Mouse (Mus musculus): ENCODE results near the gene Gsdma. TPM values are rescaled to one million over a fixed set of nuclear protein-coding genes. Genes with fewer than 3 reads are reported as not detected.
"Not testable (repeated sequence)": the region's sequence is repeated elsewhere in the genome, so short reads cannot be mapped to it uniquely, and the experiment has no call there.

Gsdma gene
- polyA plus RNA-seq, 1 experiment from 2014 or later: not detected

GRCm38 (mm10) chr11:98646459-98646858 is 17.7 kb upstream of the Gsdma start, which contains the start of gene Gsdma2:
Gene Gsdma2, plus strand, starts transcription at chr11:98646759.
- H3K9me3 ChIP-seq: no peaks in the 10 kb centered on the region
- no peak within 1 kb of the TSS for H3K9ac ChIP-seq

GRCm38 (mm10) chr11:98655076-98655475 is 9.1 kb upstream of the Gsdma start:
- ATAC-seq (ENCODE audit: low FRiP score, low read depth); H3K4me1 ChIP-seq; H3K9me3 ChIP-seq; H3K4me3 ChIP-seq; H3K27me3 ChIP-seq (replicated peaks); H3K4me2 ChIP-seq (replicated peaks); H3K9ac ChIP-seq; H3K36me3 ChIP-seq; H3K27ac ChIP-seq: not testable (repeated sequence)
- 12% methylated on average over 7 of the region's 7 CpGs for WGBS

More at GRCm38 (mm10) chr11:98646459-98646858, 17.7 kb upstream of the Gsdma start, which contains the start of gene Gsdma2:
- Histone ChIP-seq H3K36me3 (no peaks in the 10 kb centered on the region), H3K27me3 (replicated peaks) (no peaks in the 10 kb centered on the region), H3K4me3 (no peak within 1 kb of the TSS), H3K4me1 (no peaks in the 10 kb centered on the region), H3K27ac (no peak within 1 kb of the TSS), H3K4me2 (replicated peaks) (no peak within 1 kb of the TSS)
- ATAC-seq (ENCODE audit: low FRiP score, low read depth): no peak
- WGBS: 69% methylated on average over 2 of the region's 2 CpGs

- no peak overlapping the region; the same call in 1 of the 2 replicates for H3K27ac ChIP-seq
- no peaks in the 10 kb centered on the region for H3K9me3 ChIP-seq
- H3K27me3 ChIP-seq (replicated peaks): no peaks in the 10 kb centered on the region; the same call in 1 of the 2 replicates
- no peak overlapping the region for H3K9ac ChIP-seq
- H3K4me3 ChIP-seq: no peak overlapping the region
- peak overlapping the region; percentile 36; the same call in 1 of the 2 replicates for H3K4me2 ChIP-seq (replicated peaks)
- 8% methylated on average over 6 of the region's 6 CpGs for WGBS
- no peak for ATAC-seq (ENCODE audit: low FRiP score, low read depth)
- no peaks in the 10 kb centered on the region for H3K36me3 ChIP-seq
- no peaks in the 10 kb centered on the region for H3K4me1 ChIP-seq
Measured at GRCm38 (mm10) chr11:98660517-98660916, 3.6 kb upstream of the Gsdma start.

GRCm38 (mm10) chr11:98668984-98669383 is 4.8 kb downstream of the Gsdma start:
- WGBS: 66% methylated on average over 2 of the region's 2 CpGs
- no peaks in the 10 kb centered on the region for H3K4me1 ChIP-seq
- no peak for ATAC-seq (ENCODE audit: low FRiP score, low read depth)
- no peak overlapping the region for H3K4me2 ChIP-seq (replicated peaks)
- H3K36me3 ChIP-seq: no peaks in the 10 kb centered on the region
- H3K4me3 ChIP-seq: no peak overlapping the region
- H3K27me3 ChIP-seq (replicated peaks): peaks cover 8% of the 10 kb centered on the region
- no peak overlapping the region for H3K27ac ChIP-seq
- H3K9me3 ChIP-seq: no peaks in the 10 kb centered on the region
- no peak overlapping the region for H3K9ac ChIP-seq

- H3K27me3 ChIP-seq (replicated peaks): peaks cover 8% of the 10 kb centered on the region
- H3K9ac ChIP-seq: no peak overlapping the region
- ATAC-seq (ENCODE audit: low FRiP score, low read depth): no peak
- no peak overlapping the region for H3K27ac ChIP-seq
- H3K9me3 ChIP-seq: no peaks in the 10 kb centered on the region
- H3K4me1 ChIP-seq: no peaks in the 10 kb centered on the region
- no peaks in the 10 kb centered on the region for H3K36me3 ChIP-seq
- no peak overlapping the region for H3K4me3 ChIP-seq
- WGBS: 78% methylated on average over 3 of the region's 3 CpGs
- no peak overlapping the region for H3K4me2 ChIP-seq (replicated peaks)
Measured at GRCm38 (mm10) chr11:98671284-98671815, 7.2 kb downstream of the Gsdma start.

GRCm38 (mm10) chr11:98671857-98672256 is 7.7 kb downstream of the Gsdma start:
- Histone ChIP-seq H3K4me2 (replicated peaks) (no peak overlapping the region), H3K9ac (no peak overlapping the region), H3K27me3 (replicated peaks) (peaks cover 8% of the 10 kb centered on the region), H3K4me3 (no peak overlapping the region), H3K36me3 (no peaks in the 10 kb centered on the region), H3K27ac (no peak overlapping the region), H3K4me1 (no peaks in the 10 kb centered on the region), H3K9me3 (no peaks in the 10 kb centered on the region)
- 68% methylated on average over 5 of the region's 5 CpGs for WGBS
- ATAC-seq (ENCODE audit: low FRiP score, low read depth): no peak

GRCm38 (mm10) chr11:98672482-98672881 is 8.3 kb downstream of the Gsdma start:
- no peak overlapping the region for H3K4me2 ChIP-seq (replicated peaks)
- no peak for ATAC-seq (ENCODE audit: low FRiP score, low read depth)
- H3K9me3 ChIP-seq: no peaks in the 10 kb centered on the region
- no peak overlapping the region for H3K9ac ChIP-seq
- H3K27me3 ChIP-seq (replicated peaks): peaks cover 7% of the 10 kb centered on the region
- H3K27ac ChIP-seq: no peak overlapping the region
- 87% methylated on average over 5 of the region's 5 CpGs for WGBS
- no peaks in the 10 kb centered on the region for H3K36me3 ChIP-seq
- H3K4me1 ChIP-seq: no peaks in the 10 kb centered on the region
- no peak overlapping the region for H3K4me3 ChIP-seq

GRCm38 (mm10) chr11:98673136-98673535 is 9.0 kb downstream of the Gsdma start:
- H3K9me3 ChIP-seq; H3K4me3 ChIP-seq; ATAC-seq (ENCODE audit: low FRiP score, low read depth); H3K36me3 ChIP-seq; H3K4me1 ChIP-seq; H3K9ac ChIP-seq; H3K27ac ChIP-seq; H3K27me3 ChIP-seq (replicated peaks): not testable (repeated sequence)
- H3K4me2 ChIP-seq (replicated peaks): peak overlapping the region; percentile 36; the same call in 1 of the 2 replicates
- 6% methylated on average over 6 of the region's 7 CpGs for WGBS

- Histone ChIP-seq H3K9ac (no peak overlapping the region), H3K4me1 (no peaks in the 10 kb centered on the region), H3K27ac (no peak overlapping the region), H3K4me3 (no peak overlapping the region), H3K36me3 (no peaks in the 10 kb centered on the region), H3K9me3 (no peaks in the 10 kb centered on the region), H3K4me2 (replicated peaks) (no peak overlapping the region), H3K27me3 (replicated peaks) (no peaks in the 10 kb centered on the region; the same call in 1 of the 2 replicates)
- WGBS: 54% methylated on average over 7 of the region's 7 CpGs
- ATAC-seq (ENCODE audit: low FRiP score, low read depth): no peak
Measured at GRCm38 (mm10) chr11:98675829-98676363, 11.7 kb downstream of the Gsdma start.

- no peak overlapping the region for H3K4me2 ChIP-seq (replicated peaks)
- no peaks in the 10 kb centered on the region for H3K9me3 ChIP-seq
- H3K4me3 ChIP-seq: no peak overlapping the region
- H3K27ac ChIP-seq: no peak overlapping the region
- H3K36me3 ChIP-seq: peaks cover 2% of the 10 kb centered on the region; the same call in 1 of the 2 replicates
- WGBS: 97% methylated on average over 1 of the region's 1 CpGs
- H3K4me1 ChIP-seq: peaks cover 7% of the 10 kb centered on the region
- no peak for ATAC-seq (ENCODE audit: low FRiP score, low read depth)
- no peak overlapping the region for H3K9ac ChIP-seq
- no peaks in the 10 kb centered on the region for H3K27me3 ChIP-seq (replicated peaks)
Measured at GRCm38 (mm10) chr11:98680023-98680422, 15.9 kb downstream of the Gsdma start.

GRCm38 (mm10) chr11:98680595-98680994 is 16.4 kb downstream of the Gsdma start:
- not testable (repeated sequence) for H3K4me3 ChIP-seq; ATAC-seq (ENCODE audit: low FRiP score, low read depth); H3K4me1 ChIP-seq; H3K36me3 ChIP-seq; H3K9ac ChIP-seq; H3K9me3 ChIP-seq; H3K27me3 ChIP-seq (replicated peaks); H3K27ac ChIP-seq; H3K4me2 ChIP-seq (replicated peaks)
- WGBS: 91% methylated on average over 4 of the region's 4 CpGs

- ATAC-seq (ENCODE audit: low FRiP score, low read depth): no peak
- Histone ChIP-seq H3K36me3 (peaks cover 14% of the 10 kb centered on the region), H3K4me1 (peaks cover 7% of the 10 kb centered on the region), H3K4me3 (no peak overlapping the region), H3K4me2 (replicated peaks) (no peak overlapping the region), H3K9ac (no peak overlapping the region), H3K27ac (no peak overlapping the region), H3K9me3 (no peaks in the 10 kb centered on the region), H3K27me3 (replicated peaks) (no peaks in the 10 kb centered on the region)
- 85% methylated on average over 4 of the region's 4 CpGs for WGBS
Measured at GRCm38 (mm10) chr11:98681186-98681585, 17.0 kb downstream of the Gsdma start.

Measured in neural tube, embryonic 12.5 days (tissue).